Mouse (Mus musculus) embryonic facial prominence, embryonic 11.5 days (tissue): ENCODE data around the gene Cyyr1. TPM values are rescaled to one million over a fixed set of nuclear protein-coding genes. Genes with fewer than 3 reads are reported as not detected.

ENCODE experiments used
- polyA plus RNA-seq: library from polyadenylated mRNA; unstranded; fragments of >200 nt; fragmentation: Nextera tagmentation; extraction: Ambion mirVana; gene quantifications from 2 replicates; pipeline ENCODE4 v1.2.1, GENCODE M21; 2014

Cyyr1 gene
- polyA plus RNA-seq, 1 experiment from 2014 or later, result 2.5 TPM

Other genes starting within 250 kb of the Cyyr1 start
- 25.1 and 29.3 TPM in 2 replicates for gene Adamts1, start 249.7 kb upstream of the Cyyr1 start, polyA plus RNA-seq